Mouse (Mus musculus) central nervous system, embryonic 14 days (tissue): ENCODE data around the gene Kcnj8. TPM values are rescaled to one million over a fixed set of nuclear protein-coding genes. Genes with fewer than 3 reads are reported as not detected.

Experiments
- polyA plus RNA-seq: library from polyadenylated mRNA; depleted of rRNA; stranded (reverse); fragments of >200 nt; gene quantifications from 2 replicates; pipeline ENCODE4 v1.2.3, GENCODE M21; 2012; rRNA removed

Gene Kcnj8
- 9.1 and 9.5 TPM in 2 replicates for polyA plus RNA-seq

DNA sequence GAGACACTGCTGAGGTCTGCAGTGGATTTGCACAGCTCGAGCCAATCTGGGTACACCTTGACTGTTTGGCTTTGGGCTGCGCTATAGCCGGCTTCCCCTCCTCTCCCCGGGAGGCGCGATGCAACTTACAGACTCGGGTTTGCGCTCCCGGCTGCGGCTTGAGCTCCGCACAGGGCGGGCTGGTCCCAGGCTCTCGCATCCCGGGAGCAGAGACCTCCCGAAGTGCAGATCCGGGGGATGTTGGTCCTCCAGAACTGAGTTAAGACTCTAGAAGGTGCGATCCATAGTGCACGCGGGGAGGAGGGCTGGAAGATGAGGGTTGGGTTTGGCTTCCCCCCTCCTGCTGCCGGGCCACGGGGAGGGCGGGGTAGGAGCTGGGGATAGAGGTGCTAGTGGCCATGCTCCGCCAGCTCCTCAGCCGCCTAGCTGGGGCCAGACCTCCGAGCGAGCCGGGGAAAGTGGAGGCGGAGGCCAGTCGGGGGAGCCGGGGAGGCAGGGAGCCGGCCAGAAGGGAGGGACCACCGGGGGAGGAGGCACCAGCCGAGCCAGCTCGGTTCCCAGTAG is at the start of gene Kcnj8:
Kcnj8 (minus strand) TSS at position 560 of the 564 bp plus-strand sequence.

Other genes with a start within 250 kb of the Kcnj8 start
- 0.24 and 0.28 TPM in 2 replicates for gene Slco1a5, start 248.6 kb downstream of the Kcnj8 start, polyA plus RNA-seq
- 14.1 and 14.6 TPM in 2 replicates for gene Pyroxd1, start 226.0 kb downstream of the Kcnj8 start, polyA plus RNA-seq
- gene Recql, start 184.5 kb downstream of the Kcnj8 start, polyA plus RNA-seq, result 21.0 and 21.8 TPM in 2 replicates
- 24.6 and 26.6 TPM in 2 replicates for gene Golt1b, start 184.4 kb downstream of the Kcnj8 start, polyA plus RNA-seq
- gene Spx, start 158.2 kb downstream of the Kcnj8 start, polyA plus RNA-seq, result 12.3 and 13.3 TPM in 2 replicates
- gene Gys2, start 98.5 kb downstream of the Kcnj8 start, polyA plus RNA-seq, result not detected in 2 replicates
- gene Ldhb, start 63.7 kb downstream of the Kcnj8 start, polyA plus RNA-seq, result 361 and 427 TPM in 2 replicates
- gene Abcc9, start 130.7 kb upstream of the Kcnj8 start, polyA plus RNA-seq, result 5.7 and 6.5 TPM in 2 replicates
- 115 and 116 TPM in 2 replicates for gene Cmas, start 185.1 kb upstream of the Kcnj8 start, polyA plus RNA-seq
- 0.24 and 0.26 TPM in 2 replicates for gene Sult6b2, start 232.9 kb upstream of the Kcnj8 start, polyA plus RNA-seq